Mouse (Mus musculus): Measurements from ENCODE around the gene Lrit3.

- TF ChIP-seq POLR2A (IDR thresholded peaks at IDR 0.05; ENCODE audit: borderline replicate concordance, low read depth, low read length) (no peak), CTCF (IDR thresholded peaks at IDR 0.05; ENCODE audit: low read depth, low read length) (no peak)
These were observed 43.0 kb upstream of the Lrit3 start for GRCm38 (mm10) chr3:129846846-129847245.

All from bone marrow macrophage, adult 2 months (primary cell).